Mouse (Mus musculus): ENCODE data around the gene Crip1. TPM values are rescaled to one million over a fixed set of nuclear protein-coding genes. Genes with fewer than 3 reads are reported as not detected.
A peak's percentile ranks its signal among the peaks of the same experiment; 100 is the strongest.

Crip1 gene
- total RNA-seq, 2 experiments from 2014 or later, result 52.9 to 106 TPM

- peak; percentile 56 to 63 for DNase-seq (ENCODE audit: low spot score in 2 of 2)
Measured at GRCm38 (mm10) chr12:113144001-113144756, 1.9 kb upstream of the Crip1 start.

GRCm38 (mm10) chr12:113144886-113145285 lies 1.2 kb upstream of the Crip1 start:
- no peak for DNase-seq (ENCODE audit: low spot score in 2 of 2)

GRCm38 (mm10) chr12:113145591-113145990 lies 525 bp upstream of the Crip1 start:
- DNase-seq (ENCODE audit: low spot score in 2 of 2), result no peak

GRCm38 (mm10) chr12:113147481-113147880 lies 1.4 kb downstream of the Crip1 start:
- no peak for DNase-seq (ENCODE audit: low spot score in 2 of 2)

GRCm38 (mm10) chr12:113148381-113149035 lies 2.4 kb downstream of the Crip1 start:
- no peak for DNase-seq (ENCODE audit: low spot score in 2 of 2)

- DNase-seq (ENCODE audit: low spot score in 2 of 2), result no peak
Measured at GRCm38 (mm10) chr12:113149341-113149740, 3.2 kb downstream of the Crip1 start.

- DNase-seq (ENCODE audit: low spot score in 2 of 2), result no peak
Measured at GRCm38 (mm10) chr12:113149896-113150295, 3.8 kb downstream of the Crip1 start.

- DNase-seq (ENCODE audit: low spot score in 2 of 2), result no peak
Measured at GRCm38 (mm10) chr12:113150591-113150990, 4.5 kb downstream of the Crip1 start.

GRCm38 (mm10) chr12:113151046-113151445 lies 4.9 kb downstream of the Crip1 start:
- no peak for DNase-seq (ENCODE audit: low spot score in 2 of 2)

GRCm38 (mm10) chr12:113151661-113152271 lies 5.7 kb downstream of the Crip1 start:
- no peak for DNase-seq (ENCODE audit: low spot score in 2 of 2)

- no peak for DNase-seq (ENCODE audit: low spot score in 2 of 2)
Measured at GRCm38 (mm10) chr12:113152272-113152661, 6.2 kb downstream of the Crip1 start.

GRCm38 (mm10) chr12:113152991-113153525 lies 6.9 kb downstream of the Crip1 start:
- no peak for DNase-seq (ENCODE audit: low spot score in 2 of 2)

- no peak for DNase-seq (ENCODE audit: low spot score in 2 of 2)
Measured at GRCm38 (mm10) chr12:113153971-113154370, 7.9 kb downstream of the Crip1 start.

GRCm38 (mm10) chr12:113154747-113155075 lies 8.6 kb downstream of the Crip1 start:
- no peak for DNase-seq (ENCODE audit: low spot score in 2 of 2)

GRCm38 (mm10) chr12:113155076-113155771 lies 9.1 kb downstream of the Crip1 start:
- peak; percentile 53 for DNase-seq (ENCODE audit: low spot score in 2 of 2)

GRCm38 (mm10) chr12:113155887-113156539 lies 9.9 kb downstream of the Crip1 start, which contains the start of gene Tedc1:
Gene Tedc1, plus strand, starts transcription at chr12:113156421.
- peak; percentile 99 for DNase-seq (ENCODE audit: low spot score in 2 of 2)

GRCm38 (mm10) chr12:113156540-113156929 lies 10.4 kb downstream of the Crip1 start:
- DNase-seq (ENCODE audit: low spot score in 2 of 2), result no peak

GRCm38 (mm10) chr12:113157002-113157401 lies 10.9 kb downstream of the Crip1 start:
- DNase-seq (ENCODE audit: low spot score in 2 of 2), result no peak

GRCm38 (mm10) chr12:113157521-113157920 lies 11.4 kb downstream of the Crip1 start:
- DNase-seq (ENCODE audit: low spot score in 2 of 2), result no peak

GRCm38 (mm10) chr12:113157971-113158370 lies 11.9 kb downstream of the Crip1 start:
- no peak for DNase-seq (ENCODE audit: low spot score in 2 of 2)

GRCm38 (mm10) chr12:113163561-113164006 lies 17.5 kb downstream of the Crip1 start:
- no peak for DNase-seq (ENCODE audit: low spot score in 2 of 2)

Measured in adrenal gland, adult 18-20 months (tissue).